Mouse (Mus musculus): ENCODE measurements around the gene Map4k4.

DNA sequence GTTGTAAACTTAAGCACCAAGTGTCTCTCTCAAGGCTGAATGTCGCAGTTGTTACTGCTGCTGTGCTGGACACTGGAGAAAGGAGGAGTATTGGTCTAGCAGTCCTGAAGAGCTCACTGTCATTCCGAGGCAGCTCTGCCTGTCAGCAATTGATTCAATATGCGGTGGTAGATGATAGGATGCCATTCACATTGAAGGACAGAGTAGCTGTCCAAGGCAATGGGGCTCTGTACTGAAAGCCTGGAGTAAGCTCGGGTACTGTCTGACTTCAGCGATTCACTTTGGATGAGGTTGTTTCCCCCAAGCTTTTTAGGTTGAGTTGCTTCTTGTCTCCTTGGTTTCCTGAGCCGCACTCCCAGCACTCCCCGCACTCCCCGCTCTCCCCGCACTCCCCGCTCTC, 34.9 kb downstream of the Map4k4 start:
- TF ChIP-seq CTCF (IDR thresholded peaks at IDR 0.05; ENCODE audit: insufficient read depth, low read length) (no peak), POLR2A (IDR thresholded peaks at IDR 0.05; ENCODE audit: borderline replicate concordance, extremely low read depth, low read depth, low read length) (no peak)

Data from lung, adult 2 months (tissue).